Mouse (Mus musculus) cerebellum, adult (tissue): ENCODE data around the gene Pygb.

ENCODE experiments used
- ATAC-seq: cut with Nextera tagmentation; 2 replicates; pipeline ENCODE4 v1.9.2; 2017; ENCODE audit warnings: mild to moderate bottlenecking, moderate library complexity, mixed read lengths; ENCODE audit not compliant: insufficient number of reproducible peaks, low FRiP score, low TSS enrichment

Pygb gene

DNA sequence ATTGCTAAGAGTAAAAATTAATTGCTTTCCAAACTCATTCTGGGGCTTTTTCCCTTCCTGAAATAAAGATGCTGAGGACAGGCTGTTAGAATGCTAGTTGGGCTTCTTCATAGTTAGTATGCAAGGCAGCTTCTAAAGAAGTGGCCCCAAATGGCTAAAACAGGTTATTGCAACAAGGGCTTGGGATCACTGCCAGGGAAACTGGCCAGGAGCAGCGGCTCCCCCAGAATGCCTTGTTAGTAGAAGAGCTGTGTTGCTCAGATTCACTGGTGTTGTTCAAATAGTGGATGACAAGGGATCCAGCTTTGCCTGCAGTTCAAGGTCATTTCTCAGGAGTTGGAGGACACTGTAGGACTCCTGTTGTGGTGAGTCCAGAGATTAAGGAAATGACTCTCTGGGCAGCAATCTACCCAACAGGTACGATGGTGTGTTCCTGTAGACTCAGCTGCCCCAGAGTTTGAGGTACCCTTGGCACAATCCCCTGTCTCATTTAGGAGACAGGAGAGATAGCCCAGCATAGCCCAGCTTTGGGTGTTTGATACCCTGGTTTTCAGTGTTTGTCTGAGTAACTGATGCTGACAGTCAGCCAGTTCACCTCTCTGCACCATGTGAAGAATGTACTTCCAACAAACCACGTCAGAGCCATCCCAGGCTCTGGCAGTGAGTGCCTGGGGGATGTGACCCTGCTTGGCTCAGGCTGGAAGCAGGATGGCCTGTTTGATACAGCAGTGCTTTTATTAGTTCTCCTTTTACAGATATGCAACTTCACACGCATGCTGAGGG, 2.4 kb downstream of the Pygb start:
- peak; percentile 40 for ATAC-seq

GRCm38 (mm10) chr2:150793320-150793719, 6.8 kb downstream of the Pygb start:
- ATAC-seq = no peak

- ATAC-seq = no peak
Measured at GRCm38 (mm10) chr2:150798084-150798483, 11.5 kb downstream of the Pygb start.

DNA sequence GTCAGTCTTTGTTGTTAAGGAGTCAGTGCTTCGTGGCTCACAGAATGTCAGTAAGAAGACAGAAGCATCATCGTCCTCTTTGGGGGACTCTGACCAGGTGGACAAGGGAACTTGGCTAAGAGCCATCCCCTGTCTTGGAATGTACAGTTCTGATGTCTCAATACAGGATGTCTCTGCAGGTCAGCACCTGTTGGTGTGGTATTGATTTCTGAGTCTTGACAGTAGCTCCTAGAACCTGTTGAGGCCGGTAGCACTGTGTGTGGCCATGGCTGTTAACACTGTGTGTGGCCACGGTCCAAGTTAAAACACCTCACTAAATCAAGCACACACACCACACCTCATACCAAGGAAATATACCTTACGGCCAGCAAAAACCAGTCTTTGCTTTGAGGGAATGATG, 14.1 kb downstream of the Pygb start:
- no peak for ATAC-seq

DNA sequence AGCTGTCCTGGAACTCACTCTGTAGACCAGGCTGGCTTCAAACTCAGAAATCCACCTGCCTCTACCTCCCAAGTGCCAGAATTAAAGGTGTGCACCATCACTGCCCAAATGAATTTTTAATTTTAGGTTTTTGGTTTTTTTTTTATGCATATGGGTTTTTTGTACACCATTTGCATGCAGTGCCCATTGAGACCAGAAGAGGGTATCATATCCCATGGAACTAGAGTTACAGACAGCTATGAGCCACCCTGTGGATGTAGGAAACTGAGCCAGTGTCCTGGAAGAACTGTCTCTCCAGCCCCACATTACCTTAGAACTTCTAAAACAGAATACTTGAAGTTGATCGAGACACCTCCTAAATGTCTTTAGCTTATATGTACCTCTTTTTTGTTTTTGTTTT, 16.5 kb downstream of the Pygb start:
- no peak for ATAC-seq

GRCm38 (mm10) chr2:150808381-150808780, 21.8 kb downstream of the Pygb start:
- ATAC-seq = no peak; the same call in 1 of the 2 replicates

DNA sequence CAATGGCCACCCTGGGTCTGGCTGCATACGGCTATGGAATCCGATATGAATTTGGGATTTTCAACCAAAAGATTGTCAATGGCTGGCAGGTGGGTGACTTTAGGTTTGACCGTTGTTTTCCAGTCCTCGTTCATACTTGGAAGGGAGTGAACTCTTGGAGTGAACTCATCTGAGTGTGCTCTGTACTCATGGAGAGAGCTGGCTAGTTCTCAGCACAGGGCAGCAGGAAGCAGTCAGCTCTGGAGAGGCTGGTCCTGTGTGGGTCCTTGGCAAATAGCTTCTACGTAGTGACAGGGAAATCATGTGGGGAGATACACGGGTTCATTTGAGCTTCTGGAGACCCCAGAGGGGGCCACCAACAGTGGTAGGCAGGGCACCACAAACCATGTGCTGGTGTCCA, 22.3 kb downstream of the Pygb start:
- ATAC-seq = no peak

GRCm38 (mm10) chr2:150810603-150811002, 24.1 kb downstream of the Pygb start:
- ATAC-seq = no peak

DNA sequence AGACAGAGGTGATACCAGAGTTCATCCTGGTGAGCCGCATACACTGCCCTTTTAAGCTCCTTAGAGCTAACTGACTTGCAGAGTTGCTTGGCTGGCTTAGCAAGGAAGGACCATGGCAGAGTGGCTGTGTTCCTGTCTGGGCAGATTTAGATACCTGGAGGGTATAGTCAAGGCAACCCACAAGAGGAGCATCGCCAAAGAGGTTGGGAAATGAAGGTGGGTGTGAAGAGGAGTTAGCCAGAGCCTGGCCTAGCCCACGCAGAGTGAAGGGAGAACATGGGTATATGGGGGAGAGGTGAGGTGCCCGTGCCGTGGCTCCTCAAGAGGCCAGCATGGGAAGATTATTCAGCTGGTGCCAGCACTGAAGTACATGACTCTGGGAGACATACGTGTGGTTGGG, 26.3 kb downstream of the Pygb start:
- ATAC-seq = no peak

DNA sequence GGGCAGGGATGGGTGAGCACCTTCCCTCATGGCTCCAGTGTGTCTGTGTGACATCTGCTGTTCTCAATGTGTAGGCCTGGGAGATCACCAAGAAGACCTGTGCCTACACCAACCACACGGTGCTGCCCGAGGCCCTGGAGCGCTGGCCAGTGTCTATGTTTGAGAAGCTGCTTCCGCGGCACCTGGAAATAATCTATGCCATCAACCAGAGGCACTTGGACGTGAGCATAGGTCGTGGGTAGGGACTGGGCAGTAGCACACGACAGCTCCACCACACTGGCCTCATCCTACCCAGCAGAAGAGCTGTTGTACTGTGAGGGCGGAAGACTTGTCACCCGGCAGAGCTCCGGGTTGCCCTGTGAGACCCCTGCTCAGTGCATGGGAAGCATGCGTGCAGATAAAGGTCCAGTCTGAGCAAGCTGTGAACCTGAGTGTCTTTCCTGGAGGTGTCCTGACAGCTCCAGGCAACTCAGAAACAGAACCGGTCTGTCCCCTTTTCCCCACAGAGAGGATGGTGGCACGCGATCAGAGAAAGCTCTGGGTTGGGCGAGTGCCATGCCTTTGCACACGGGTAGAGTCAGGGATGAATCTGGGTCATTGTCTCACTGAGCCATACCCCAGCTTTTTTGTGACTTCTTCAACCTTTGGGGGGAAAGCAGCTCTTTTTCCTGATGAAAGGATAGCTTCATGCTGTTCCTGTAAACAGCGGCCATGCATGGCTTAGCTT, 30.3 kb downstream of the Pygb start:
- ATAC-seq = peak; percentile 72; the same call in 1 of the 2 replicates

GRCm38 (mm10) chr2:150818742-150819141, 32.2 kb downstream of the Pygb start:
- ATAC-seq = no peak

GRCm38 (mm10) chr2:150820720-150821119, 34.2 kb downstream of the Pygb start:
- ATAC-seq = no peak

DNA sequence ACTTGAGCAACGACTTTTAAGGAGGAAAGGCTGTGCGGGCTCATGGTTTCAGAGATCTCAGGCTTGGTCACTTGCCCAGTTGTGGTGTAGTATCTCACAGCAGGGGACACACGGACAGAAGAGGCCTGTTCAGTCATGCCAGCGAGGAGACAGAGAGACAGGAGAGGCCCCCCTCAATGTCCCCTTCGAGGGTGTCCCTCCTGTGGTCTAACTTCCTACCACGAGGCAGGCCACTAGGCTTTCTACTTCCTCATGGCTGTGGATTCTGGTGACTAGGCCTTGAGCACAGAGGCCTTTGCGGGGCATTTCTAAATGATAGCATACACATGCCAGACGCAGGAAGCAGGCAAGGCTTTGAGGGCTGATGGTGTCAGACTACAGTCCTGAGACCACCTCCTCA, 36.5 kb downstream of the Pygb start:
- ATAC-seq = no peak

- no peak for ATAC-seq
Measured at GRCm38 (mm10) chr2:150826426-150826825, 39.9 kb downstream of the Pygb start.

GRCm38 (mm10) chr2:150828164-150828563, 41.6 kb downstream of the Pygb start:
- no peak for ATAC-seq

DNA sequence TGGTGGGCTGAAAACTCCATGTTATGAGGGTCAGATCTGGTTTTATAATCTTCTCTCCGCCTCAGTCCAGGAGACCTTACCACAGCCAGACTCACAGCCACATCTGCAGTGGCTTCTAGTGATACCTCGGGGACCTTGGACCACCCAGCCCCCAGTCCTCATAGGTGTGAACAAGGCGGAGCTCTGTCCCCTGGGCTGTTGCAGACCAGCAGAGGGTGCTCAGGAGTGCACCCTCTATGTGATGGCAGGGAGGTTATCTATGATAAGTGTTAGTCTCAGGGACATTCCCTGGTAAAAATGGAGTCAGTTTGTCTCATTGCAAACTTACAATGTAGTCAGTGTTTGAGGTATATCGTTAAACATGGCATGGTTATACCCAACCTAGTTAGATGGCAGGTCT, 42.1 kb downstream of the Pygb start:
- ATAC-seq = no peak

DNA sequence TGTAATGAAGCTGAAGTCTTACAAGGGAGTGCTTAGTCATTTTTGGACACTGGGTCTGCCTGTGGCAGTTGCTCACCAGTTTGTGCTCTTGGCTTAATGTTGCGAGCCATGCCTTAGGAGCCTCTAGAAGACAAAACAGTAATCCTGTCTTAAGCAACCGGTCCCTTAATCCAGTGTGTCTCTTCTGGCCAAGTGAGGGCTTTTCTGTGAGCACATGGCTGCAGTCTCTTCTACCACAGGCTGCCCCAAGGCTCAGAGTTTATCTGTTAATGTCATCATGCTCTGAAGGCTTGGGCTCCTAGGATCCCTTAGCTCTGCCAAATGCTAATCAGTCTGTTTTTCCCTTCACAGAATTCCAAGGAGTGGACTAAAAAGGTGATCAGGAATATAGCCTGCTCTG, 43.5 kb downstream of the Pygb start:
- ATAC-seq = no peak

GRCm38 (mm10) chr2:150830911-150831441, 44.4 kb downstream of the Pygb start:
- no peak for ATAC-seq

DNA sequence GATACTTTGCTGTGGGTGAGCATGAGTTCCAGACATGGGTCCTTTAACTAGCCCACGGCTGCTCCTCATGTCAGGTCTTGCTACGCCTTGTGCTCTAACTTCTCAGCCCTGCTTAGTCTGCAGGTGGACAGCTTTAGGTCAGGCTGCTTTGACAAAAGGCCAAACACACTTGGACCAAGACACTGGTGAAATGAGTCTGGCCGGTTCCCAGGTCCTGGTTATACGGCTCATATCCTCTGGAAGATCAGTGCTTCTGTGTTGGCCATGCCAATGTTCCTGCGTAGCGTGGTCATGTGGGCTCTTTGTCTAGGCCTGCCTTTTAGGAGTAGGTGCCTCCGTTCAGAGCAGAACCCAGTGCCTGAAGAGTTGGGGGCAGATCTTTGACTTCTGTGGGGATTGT, 45.5 kb downstream of the Pygb start:
- peak; percentile 60 for ATAC-seq

GRCm38 (mm10) chr2:150834616-150835015, 48.1 kb downstream of the Pygb start:
- no peak for ATAC-seq

DNA sequence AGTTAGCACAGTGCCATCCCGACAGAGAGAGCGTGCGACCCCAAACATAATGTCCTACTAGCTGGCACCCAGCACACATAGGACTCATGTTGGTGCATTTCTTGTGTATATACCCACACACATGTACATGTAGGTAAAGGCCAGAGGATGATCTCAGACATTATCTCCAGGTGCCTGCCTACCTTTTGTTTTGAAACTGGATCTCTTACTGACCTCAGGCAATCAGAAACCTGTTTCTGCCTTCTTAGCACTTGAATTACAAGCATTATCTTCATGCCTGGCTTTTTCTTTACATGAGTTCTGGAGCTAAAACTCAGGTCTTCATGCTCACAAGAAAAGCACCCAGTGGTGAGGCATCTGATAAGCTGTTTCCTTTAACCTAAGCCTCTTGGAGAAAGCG, 49.4 kb downstream of the Pygb start:
- ATAC-seq = no peak

- ATAC-seq = no peak
Measured at GRCm38 (mm10) chr2:150836906-150837305, 50.4 kb downstream of the Pygb start.
